Mouse (Mus musculus) thymus, postnatal 36 days (tissue): ENCODE results near the gene Hcn1.

Source experiments
- DNase-seq, 2 experiments: peaks; one replicate each; pipeline ENCODE4 v3.0.0; 2022; ENCODE audit warnings: mixed read lengths in 2 of 2

Gene Hcn1

GRCm38 (mm10) chr13:117602181-117602580 lies at the start of gene Hcn1:
Gene Hcn1, plus strand, starts transcription at chr13:117602320.
- DNase-seq: peak; percentile 67 to 70

DNA sequence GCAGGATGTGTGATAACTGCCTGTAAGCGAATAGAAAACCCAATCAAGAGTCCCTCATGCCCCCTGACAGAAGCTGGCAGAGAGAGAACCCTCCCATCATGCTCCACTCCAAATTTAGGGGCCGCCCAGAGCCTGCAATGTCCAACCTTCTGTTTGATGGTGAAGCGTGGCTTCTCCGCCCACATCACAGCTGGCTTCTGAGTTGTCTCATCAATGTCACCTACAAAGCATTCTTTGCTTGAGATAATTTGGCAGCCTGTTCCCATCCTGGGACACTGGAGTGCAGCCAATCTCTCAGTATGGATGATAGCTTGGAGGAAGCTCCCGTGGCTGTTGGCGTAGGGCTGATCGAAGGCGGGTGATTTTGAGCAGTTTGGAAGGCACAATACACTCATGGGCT lies 34.9 kb upstream of the Hcn1 start:
- no peak for DNase-seq

DNA sequence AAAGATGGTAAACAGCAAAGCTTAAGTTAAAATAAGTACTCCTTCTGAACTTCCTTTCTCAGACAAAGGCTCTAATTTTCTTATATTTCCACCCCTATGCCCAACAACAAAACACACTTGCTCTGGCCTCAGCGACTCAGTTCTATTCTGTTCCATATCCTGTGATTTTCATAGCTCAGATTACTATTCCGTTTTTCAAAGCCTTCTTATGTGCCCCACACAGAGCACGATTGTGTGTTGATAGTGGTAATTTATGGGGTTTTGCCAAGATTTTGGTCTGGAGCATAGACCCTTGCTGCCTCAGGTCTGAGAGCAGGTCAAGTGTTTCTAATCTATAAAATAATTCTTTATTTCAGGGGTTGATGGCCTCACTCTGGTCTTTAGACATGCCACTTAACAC lies 30.4 kb upstream of the Hcn1 start:
- DNase-seq: no peak

GRCm38 (mm10) chr13:117594494-117595182 lies 7.5 kb upstream of the Hcn1 start:
- no peak for DNase-seq

DNA sequence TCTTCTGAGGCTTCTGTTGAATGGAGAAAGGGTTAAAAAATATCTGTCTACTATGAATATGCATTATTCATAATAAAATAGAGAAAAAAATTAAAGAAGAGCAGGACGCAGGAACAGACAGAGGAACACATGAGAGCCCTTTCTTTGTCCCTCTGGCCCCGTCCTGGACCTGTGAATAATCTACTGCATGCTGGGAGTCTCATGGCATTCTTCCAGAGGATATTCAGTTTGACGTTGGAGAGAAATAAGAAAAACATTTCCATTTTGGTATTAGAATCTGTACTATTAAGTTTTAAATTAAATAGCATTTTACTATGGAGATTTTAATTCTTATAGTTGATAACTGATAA lies 7.0 kb upstream of the Hcn1 start:
- DNase-seq: no peak

GRCm38 (mm10) chr13:117601331-117601965 lies 672 bp upstream of the Hcn1 start:
- no peak for DNase-seq

DNA sequence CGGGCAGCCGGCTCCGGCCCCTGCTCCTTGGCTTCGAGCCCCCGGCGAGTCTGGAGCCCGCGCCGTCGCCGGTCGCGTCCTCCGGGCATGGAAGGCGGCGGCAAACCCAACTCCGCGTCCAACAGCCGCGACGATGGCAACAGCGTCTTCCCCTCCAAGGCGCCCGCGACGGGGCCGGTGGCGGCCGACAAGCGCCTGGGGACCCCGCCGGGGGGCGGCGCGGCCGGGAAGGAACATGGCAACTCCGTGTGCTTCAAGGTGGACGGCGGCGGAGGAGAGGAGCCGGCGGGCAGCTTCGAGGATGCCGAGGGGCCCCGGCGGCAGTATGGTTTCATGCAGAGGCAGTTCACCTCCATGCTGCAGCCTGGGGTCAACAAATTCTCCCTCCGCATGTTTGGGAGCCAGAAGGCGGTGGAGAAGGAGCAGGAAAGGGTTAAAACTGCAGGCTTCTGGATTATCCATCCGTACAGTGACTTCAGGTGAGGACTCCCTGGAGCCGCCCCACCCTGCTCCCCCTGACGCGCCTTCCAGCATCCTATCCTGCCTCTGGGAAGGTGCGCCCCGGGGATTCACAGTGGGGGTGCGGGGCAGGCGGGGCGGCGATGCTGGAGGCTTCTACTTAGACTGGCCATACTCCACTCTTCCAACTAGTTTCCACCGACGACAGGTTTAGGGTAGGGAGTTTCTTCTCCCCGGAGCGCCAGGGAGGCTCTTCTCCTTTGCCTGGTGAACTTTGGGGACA lies 668 bp downstream of the Hcn1 start:
- peak in 1 of 2 experiments; percentile 6 for DNase-seq

GRCm38 (mm10) chr13:117603421-117603820 lies 1.3 kb downstream of the Hcn1 start:
- no peak for DNase-seq

DNA sequence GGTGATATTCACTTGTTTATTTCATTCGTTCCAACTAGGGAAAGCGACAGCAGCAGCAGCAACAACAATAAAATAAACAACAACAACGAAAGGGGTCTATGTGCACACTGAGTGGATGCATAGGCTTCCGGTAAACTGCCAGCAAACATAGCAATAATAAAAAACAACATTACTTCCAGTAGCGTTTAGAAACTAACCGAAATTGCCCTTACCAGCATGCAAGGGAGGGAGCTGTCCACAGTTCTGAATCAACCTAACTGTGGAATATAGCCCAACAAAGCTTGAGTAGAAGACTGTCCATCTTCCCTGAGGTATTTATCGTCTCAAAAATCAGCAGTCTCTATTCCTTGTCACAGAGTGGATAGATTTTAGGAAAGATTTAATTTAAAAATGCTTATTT lies 2.0 kb downstream of the Hcn1 start:
- DNase-seq: no peak

GRCm38 (mm10) chr13:117604971-117605750 lies 3.0 kb downstream of the Hcn1 start:
- DNase-seq: no peak

- DNase-seq: no peak
Observed at GRCm38 (mm10) chr13:117611881-117612280, 9.8 kb downstream of the Hcn1 start.

DNA sequence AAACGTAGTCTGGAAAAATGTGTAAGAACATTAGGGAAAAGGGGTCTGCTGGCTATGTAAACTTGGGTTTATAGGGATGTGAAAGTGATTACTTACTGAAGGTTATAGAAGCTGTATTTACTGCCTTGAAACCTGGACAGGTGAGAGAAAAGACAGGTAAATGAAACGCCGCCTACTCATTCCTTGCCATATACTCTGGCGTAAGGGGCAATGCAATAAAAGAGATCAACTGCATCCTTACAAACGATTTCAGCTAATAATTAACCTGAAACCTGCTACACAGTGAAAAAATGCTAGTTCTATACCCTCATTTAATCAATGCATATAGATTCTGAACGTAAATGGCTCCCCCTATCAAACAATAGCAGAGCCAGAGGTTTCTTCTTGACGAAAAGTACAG lies 17.4 kb downstream of the Hcn1 start:
- DNase-seq: no peak

GRCm38 (mm10) chr13:117657501-117657900 lies 55.4 kb downstream of the Hcn1 start:
- no peak for DNase-seq

- no peak for DNase-seq
Observed at GRCm38 (mm10) chr13:117658414-117659175, 56.5 kb downstream of the Hcn1 start.

DNA sequence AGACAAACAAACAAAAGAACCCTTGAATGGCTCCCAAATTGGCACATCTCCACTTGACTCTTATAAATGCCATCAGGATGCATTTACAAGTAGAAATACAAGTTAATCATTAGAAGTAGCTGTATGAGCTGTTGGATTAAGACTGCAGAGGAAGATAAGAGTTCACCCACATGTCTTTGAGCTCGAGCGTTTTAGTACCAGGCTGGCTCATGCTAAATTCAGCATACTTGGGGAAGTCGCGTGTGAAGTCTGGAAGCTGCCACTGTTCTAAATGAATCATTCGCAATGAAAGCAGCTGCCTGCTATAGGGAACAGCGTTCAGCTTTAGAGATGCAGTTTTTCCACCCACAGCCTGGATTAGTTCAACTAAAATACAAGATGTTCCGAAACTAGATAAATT lies 57.4 kb downstream of the Hcn1 start:
- no peak for DNase-seq

DNA sequence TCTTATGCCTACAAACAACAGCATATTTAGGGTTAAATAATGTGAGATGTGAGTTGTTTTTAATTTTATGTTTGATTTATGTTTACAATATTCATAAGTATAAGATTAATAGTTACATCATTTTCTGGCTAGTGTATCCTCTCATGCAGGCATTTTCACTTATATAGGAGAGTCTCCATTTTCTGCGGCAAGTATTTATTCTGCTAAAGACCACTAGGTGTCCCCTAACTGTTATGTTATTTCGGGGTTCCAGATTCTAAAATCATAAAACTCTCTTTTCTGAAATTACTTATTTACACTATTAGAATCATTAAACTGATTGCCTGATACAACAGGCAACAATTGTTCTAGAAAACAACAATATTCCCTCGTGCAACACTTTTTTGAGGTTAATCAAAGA lies 60.5 kb downstream of the Hcn1 start:
- no peak for DNase-seq

GRCm38 (mm10) chr13:117669303-117669702 lies 67.2 kb downstream of the Hcn1 start:
- DNase-seq: no peak

- DNase-seq: no peak
Observed at GRCm38 (mm10) chr13:117671851-117672250, 69.7 kb downstream of the Hcn1 start.

GRCm38 (mm10) chr13:117676418-117676817 lies 74.3 kb downstream of the Hcn1 start:
- DNase-seq: no peak

DNA sequence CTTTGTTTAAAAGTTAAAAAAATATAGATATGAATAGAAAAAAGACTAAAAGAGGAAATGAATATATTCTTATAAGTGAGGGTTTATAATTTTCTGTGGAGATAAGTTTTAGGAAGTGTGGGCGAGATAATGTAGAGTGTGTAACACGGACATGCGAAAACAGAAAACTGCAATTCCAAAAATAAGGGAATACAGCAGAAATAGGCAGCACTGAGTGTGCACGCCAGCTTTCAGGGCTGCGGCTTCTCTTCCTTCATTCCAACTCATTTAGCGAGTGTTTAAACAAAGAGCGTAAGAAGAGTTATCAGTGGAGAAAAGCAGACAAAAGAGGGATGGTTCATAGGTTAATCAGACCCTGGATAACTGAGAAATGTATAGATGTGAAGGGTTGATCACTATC lies 85.5 kb downstream of the Hcn1 start:
- DNase-seq: no peak

- no peak for DNase-seq
Observed at GRCm38 (mm10) chr13:117694729-117695332, 92.7 kb downstream of the Hcn1 start.

DNA sequence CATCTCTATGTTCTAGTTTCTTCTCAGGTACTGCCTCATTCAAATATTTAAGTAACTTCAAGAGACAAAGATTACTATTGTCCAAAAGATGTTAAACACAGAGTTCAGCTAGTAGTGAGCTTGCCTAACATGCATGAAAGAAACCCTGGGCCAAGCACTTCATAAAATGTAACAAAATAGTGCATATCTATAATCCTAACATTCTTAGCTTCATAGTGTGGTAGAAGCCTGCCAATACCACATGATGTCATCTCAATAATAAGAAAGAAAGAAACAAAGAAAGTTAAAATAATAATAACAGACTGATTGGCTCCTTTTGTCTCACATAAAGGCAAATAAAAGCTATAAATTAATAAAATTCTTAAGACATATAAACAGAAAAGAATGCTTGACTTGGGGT lies 103.5 kb downstream of the Hcn1 start:
- no peak for DNase-seq
